Mouse (Mus musculus): ENCODE measurements around the gene Mdh1b. TPM values are rescaled to one million over a fixed set of nuclear protein-coding genes. Genes with fewer than 3 reads are reported as not detected.
A peak's percentile ranks its signal among the peaks of the same experiment; 100 is the strongest.

Gene Mdh1b
- polyA plus RNA-seq, 1 experiment, result 0.07 TPM

GRCm38 (mm10) chr1:63720161-63720560, 10.0 kb downstream of the Mdh1b start:
- no peaks in the 10 kb centered on the region for H3K27me3 ChIP-seq (ENCODE audit: control insufficient read depth, insufficient read depth, insufficient read length)
- no peak overlapping the region for H3K4me3 ChIP-seq (ENCODE audit: insufficient read depth, poor library complexity, severe bottlenecking)
- no peaks in the 10 kb centered on the region for H3K79me2 ChIP-seq (ENCODE audit: control insufficient read depth, insufficient read depth)
- no peaks in the 10 kb centered on the region for H3K36me3 ChIP-seq (ENCODE audit: control insufficient read depth, insufficient read depth)
- no peaks in the 10 kb centered on the region for H3K79me3 ChIP-seq (ENCODE audit: low read depth)
- no peak overlapping the region for H3ac ChIP-seq (ENCODE audit: control insufficient read depth, insufficient read length, low read depth)
- TF ChIP-seq CEBPB (IDR thresholded peaks at IDR 0.05; ENCODE audit: low read depth), result no peak

GRCm38 (mm10) chr1:63708876-63709275, 21.2 kb downstream of the Mdh1b start:
- Histone ChIP-seq H3K36me3 (ENCODE audit: control insufficient read depth, insufficient read depth) (no peaks in the 10 kb centered on the region), H3K27me3 (ENCODE audit: control insufficient read depth, insufficient read depth, insufficient read length) (no peaks in the 10 kb centered on the region), H3K79me3 (ENCODE audit: low read depth) (no peaks in the 10 kb centered on the region), H3ac (ENCODE audit: control insufficient read depth, insufficient read length, low read depth) (no peak overlapping the region), H3K79me2 (ENCODE audit: control insufficient read depth, insufficient read depth) (no peaks in the 10 kb centered on the region), H3K4me3 (ENCODE audit: insufficient read depth, poor library complexity, severe bottlenecking) (no peak overlapping the region)
- peak; percentile 64 for TF ChIP-seq CEBPB (IDR thresholded peaks at IDR 0.05; ENCODE audit: low read depth)
- no peak for TF ChIP-seq CTCF (IDR thresholded peaks at IDR 0.05; ENCODE audit: control insufficient read depth, insufficient read depth, insufficient read length)
- TF ChIP-seq USF1 (IDR thresholded peaks at IDR 0.05; ENCODE audit: low read depth), result no peak

GRCm38 (mm10) chr1:63705733-63706132, 24.4 kb downstream of the Mdh1b start:
- no peaks in the 10 kb centered on the region for H3K36me3 ChIP-seq (ENCODE audit: control insufficient read depth, insufficient read depth)
- no peaks in the 10 kb centered on the region for H3K79me3 ChIP-seq (ENCODE audit: low read depth)
- TF ChIP-seq FOSL1 (IDR thresholded peaks at IDR 0.05; ENCODE audit: insufficient read depth, low read length, poor library complexity, severe bottlenecking), result no peak
- TF ChIP-seq USF1 (IDR thresholded peaks at IDR 0.05; ENCODE audit: low read depth), result no peak
- no peak for TF ChIP-seq MYOD1 (IDR thresholded peaks at IDR 0.05; ENCODE audit: control insufficient read depth, insufficient read length, low read depth)
- no peak for TF ChIP-seq MAX (IDR thresholded peaks at IDR 0.05)
- no peak for TF ChIP-seq MYOG (IDR thresholded peaks at IDR 0.05; ENCODE audit: control insufficient read depth, extremely low read depth, insufficient read length)
- TF ChIP-seq CEBPB (IDR thresholded peaks at IDR 0.05; ENCODE audit: low read depth), result no peak
- no peak for TF ChIP-seq CTCF (IDR thresholded peaks at IDR 0.05; ENCODE audit: control insufficient read depth, insufficient read depth, insufficient read length)
- H3K79me2 ChIP-seq (ENCODE audit: control insufficient read depth, insufficient read depth), result no peaks in the 10 kb centered on the region
- no peak overlapping the region for H3ac ChIP-seq (ENCODE audit: control insufficient read depth, insufficient read length, low read depth)
- no peak overlapping the region for H3K4me3 ChIP-seq (ENCODE audit: insufficient read depth, poor library complexity, severe bottlenecking)
- H3K27me3 ChIP-seq (ENCODE audit: control insufficient read depth, insufficient read depth, insufficient read length), result no peaks in the 10 kb centered on the region

- TF ChIP-seq CEBPB (IDR thresholded peaks at IDR 0.05; ENCODE audit: low read depth) (no peak), MAX (IDR thresholded peaks at IDR 0.05) (peak; percentile 42)
Observed at GRCm38 (mm10) chr1:63696861-63697260, 33.3 kb downstream of the Mdh1b start.

GRCm38 (mm10) chr1:63686827-63687226, 43.3 kb downstream of the Mdh1b start, which contains the start of gene Dytn:
Dytn (minus strand) TSS chr1:63686927.
- H3K79me3 ChIP-seq (ENCODE audit: low read depth), result no peaks in the 10 kb centered on the region
- H3K36me3 ChIP-seq (ENCODE audit: control insufficient read depth, insufficient read depth), result no peaks in the 10 kb centered on the region
- no peaks in the 10 kb centered on the region for H3K27me3 ChIP-seq (ENCODE audit: control insufficient read depth, insufficient read depth, insufficient read length)
- no peaks in the 10 kb centered on the region for H3K79me2 ChIP-seq (ENCODE audit: control insufficient read depth, insufficient read depth)
- no peak within 1 kb of the TSS for H3ac ChIP-seq (ENCODE audit: control insufficient read depth, insufficient read length, low read depth)
- H3K4me3 ChIP-seq (ENCODE audit: insufficient read depth, poor library complexity, severe bottlenecking), result no peak within 1 kb of the TSS
- TF ChIP-seq FOSL1 (IDR thresholded peaks at IDR 0.05; ENCODE audit: insufficient read depth, low read length, poor library complexity, severe bottlenecking) (no peak), MYOD1 (IDR thresholded peaks at IDR 0.05; ENCODE audit: control insufficient read depth, insufficient read length, low read depth) (no peak), CEBPB (IDR thresholded peaks at IDR 0.05; ENCODE audit: low read depth) (no peak), MAX (IDR thresholded peaks at IDR 0.05) (no peak), MYOG (IDR thresholded peaks at IDR 0.05; ENCODE audit: control insufficient read depth, extremely low read depth, insufficient read length) (no peak), CTCF (IDR thresholded peaks at IDR 0.05; ENCODE audit: control insufficient read depth, insufficient read depth, insufficient read length) (no peak), USF1 (IDR thresholded peaks at IDR 0.05; ENCODE audit: low read depth) (no peak)

More at GRCm38 (mm10) chr1:63696861-63697260, 33.3 kb downstream of the Mdh1b start:
- Histone ChIP-seq H3ac (ENCODE audit: control insufficient read depth, insufficient read length, low read depth) (no peak overlapping the region), H3K79me3 (ENCODE audit: low read depth) (no peaks in the 10 kb centered on the region), H3K36me3 (ENCODE audit: control insufficient read depth, insufficient read depth) (no peaks in the 10 kb centered on the region), H3K79me2 (ENCODE audit: control insufficient read depth, insufficient read depth) (no peaks in the 10 kb centered on the region), H3K27me3 (ENCODE audit: control insufficient read depth, insufficient read depth, insufficient read length) (no peaks in the 10 kb centered on the region), H3K4me3 (ENCODE audit: insufficient read depth, poor library complexity, severe bottlenecking) (no peak overlapping the region)

- no peaks in the 10 kb centered on the region for H3K27me3 ChIP-seq (ENCODE audit: control insufficient read depth, insufficient read depth, insufficient read length)
Observed at GRCm38 (mm10) chr1:63675975-63676374, 54.1 kb downstream of the Mdh1b start.

More at GRCm38 (mm10) chr1:63675975-63676374, 54.1 kb downstream of the Mdh1b start:
- TF ChIP-seq MYOG (IDR thresholded peaks at IDR 0.05; ENCODE audit: control insufficient read depth, extremely low read depth, insufficient read length), result no peak
- TF ChIP-seq CEBPB (IDR thresholded peaks at IDR 0.05; ENCODE audit: low read depth), result no peak
- TF ChIP-seq MYOD1 (IDR thresholded peaks at IDR 0.05; ENCODE audit: control insufficient read depth, insufficient read length, low read depth), result no peak
- TF ChIP-seq FOSL1 (IDR thresholded peaks at IDR 0.05; ENCODE audit: insufficient read depth, low read length, poor library complexity, severe bottlenecking), result no peak
- no peak for TF ChIP-seq MAX (IDR thresholded peaks at IDR 0.05)
- no peak for TF ChIP-seq CTCF (IDR thresholded peaks at IDR 0.05; ENCODE audit: control insufficient read depth, insufficient read depth, insufficient read length)
- TF ChIP-seq USF1 (IDR thresholded peaks at IDR 0.05; ENCODE audit: low read depth), result no peak
- Histone ChIP-seq H3K36me3 (ENCODE audit: control insufficient read depth, insufficient read depth) (no peaks in the 10 kb centered on the region), H3K4me3 (ENCODE audit: insufficient read depth, poor library complexity, severe bottlenecking) (no peak overlapping the region), H3ac (ENCODE audit: control insufficient read depth, insufficient read length, low read depth) (no peak overlapping the region), H3K79me2 (ENCODE audit: control insufficient read depth, insufficient read depth) (no peaks in the 10 kb centered on the region), H3K79me3 (ENCODE audit: low read depth) (no peaks in the 10 kb centered on the region)

All from C2C12 (cell line).